ENCODE assay signal across 9 mouse cellular contexts in genomic region chr5:21139505-21139904, GRCm38 (mm10). TPM values are rescaled to one million over a fixed set of nuclear protein-coding genes. Genes with fewer than 3 reads are reported as not detected.
A peak's percentile ranks its signal among the peaks of the same experiment; 100 is the strongest.
DNase-seq lines count a peak whose midpoint lies in the region; ATAC-seq and TF ChIP-seq lines count a peak whose summit lies in the region.
"Had no signal": no experiment of that assay in that cellular context is flagged by ENCODE, and none has a peak within 500 bp of the region (broad histone marks: within the 10 kb centered on the region; RNA-seq: fewer than 3 reads in every experiment).

No protein-coding gene starts in this region.

- H3K9me3 ChIP-seq in heart, embryonic 10.5 days: no peaks in the 10 kb centered on the region
- H3K9me3 ChIP-seq: limb, embryonic 12.5 days had no signal

- H3K4me1 ChIP-seq in cortical plate, adult 2 months (ENCODE audit: control insufficient read depth, insufficient read depth, low read length): peaks cover 2% of the 10 kb centered on the region; the same call in 1 of the 2 replicates
- H3K4me1 ChIP-seq in heart, embryonic 10.5 days: peaks cover 19% of the 10 kb centered on the region

- no peak for ATAC-seq in inflammation-experienced regulatory T-cells, adult 6 months

- no peaks in the 10 kb centered on the region for H3K27me3 ChIP-seq in heart, embryonic 10.5 days (ENCODE audit: insufficient read depth, poor library complexity, severe bottlenecking)
- H3K27me3 ChIP-seq: limb, embryonic 12.5 days had no signal

- H3K36me3 ChIP-seq in heart, embryonic 10.5 days: no peaks in the 10 kb centered on the region
- H3K36me3 ChIP-seq: limb, embryonic 12.5 days had no signal

- TF ChIP-seq CTCF in cortical plate, adult 2 months (IDR thresholded peaks at IDR 0.05; ENCODE audit: extremely low read depth, insufficient read depth, low read length): no peak

- 56% methylated on average over 9 of the region's 9 CpGs for WGBS in heart, embryonic 10.5 days

- no peak for TF ChIP-seq POLR2A in cortical plate, adult 2 months (IDR thresholded peaks at IDR 0.05; ENCODE audit: extremely low read depth, insufficient read depth, low read length)

- DNase-seq in retina, postnatal 1 day: peak; percentile 38
- DNase-seq in retina, embryonic 14.5 days (ENCODE audit: low spot score): no peak
- peak; percentile 79 for DNase-seq in heart, embryonic 10.5 days (ENCODE audit: low spot score)
- peak; percentile 70 for DNase-seq in layer of hippocampus, adult 9-10 months (ENCODE audit: low spot score)
- DNase-seq in lung, postnatal 4 days: peak; percentile 68 to 71
- DNase-seq in spleen, postnatal 14 days (ENCODE audit: low spot score in 2 of 2): no peak

- 0 out of 2 replicates have a peak overlapping the region, but pooled peaks have one; percentile 7 for H3K4me3 ChIP-seq in cortical plate, adult 2 months (ENCODE audit: insufficient read depth, low read length)
- no peak overlapping the region for H3K4me3 ChIP-seq in heart, embryonic 10.5 days
- H3K4me3 ChIP-seq: limb, embryonic 12.5 days had no signal

- H3K27ac ChIP-seq in cortical plate, adult 2 months (ENCODE audit: insufficient read depth, low read length): no peak overlapping the region
- peak overlapping the region; percentile 76; the same call in 1 of the 2 replicates for H3K27ac ChIP-seq in heart, embryonic 10.5 days
- H3K27ac ChIP-seq: limb, embryonic 12.5 days had no signal

RNA-seq across cellular contexts. Expression of gene Gsap, which starts 46.5 kb away (rescaled TPM):
- polyA plus RNA-seq in cortical plate, adult 2 months (2012; rRNA removed): 6.7 and 8.0 TPM in 2 replicates
- polyA plus RNA-seq in heart, embryonic 10.5 days (2016; fragmentation: Nextera tagmentation; extraction: Ambion mirVana): 0.73 and 0.78 TPM in 2 replicates
- 10 to 100 TPM; 44.6 to 55.1 (median 52.6) TPM for polyA plus RNA-seq in inflammation-experienced regulatory T-cells, adult 6 months (2017; shearing (Covaris generic))

Comparison
In these comparisons a context has a peak if more than half of its experiments do, and no peak if none do; other contexts are left out.
1. DNase-seq: peak in retina, postnatal 1 day (single experiment), heart, embryonic 10.5 days (single experiment), layer of hippocampus, adult 9-10 months (single experiment) and lung, postnatal 4 days (2 of 2); none in retina, embryonic 14.5 days (single experiment) and spleen, postnatal 14 days (0 of 2).